Mouse (Mus musculus) lung, embryonic 16.5 days (tissue): Measurements from ENCODE around the gene Tppp3. TPM values are rescaled to one million over a fixed set of nuclear protein-coding genes. Genes with fewer than 3 reads are reported as not detected.

Source experiments
- ATAC-seq: fragments of 200-750 bp; cut with Nextera tagmentation; 2 replicates; pipeline ENCODE4 v1.8.0; 2017; ENCODE audit warnings: low read depth, mild to moderate bottlenecking, moderate library complexity
- H3K27ac ChIP-seq: fragments of 300-500 bp; sonication (generic); 2 replicates; pipeline ENCODE4 v1.5.1; 2014; ENCODE audit warnings: mild to moderate bottlenecking, control low read depth, low read length
- H3K27me3 ChIP-seq: fragments of 300-500 bp; sonication (generic); 2 replicates; pipeline ENCODE4 v1.6.1; 2014; ENCODE audit warnings: low read depth, low read length, mixed read lengths; ENCODE audit not compliant: control insufficient read depth, insufficient read depth
- H3K36me3 ChIP-seq: fragments of 300-500 bp; sonication (generic); 2 replicates; pipeline ENCODE4 v1.6.1; 2014; ENCODE audit warnings: low read length; ENCODE audit not compliant: control insufficient read depth, insufficient read depth
- H3K4me1 ChIP-seq: fragments of 300-500 bp; sonication (generic); replicated peaks from 2 replicates; pipeline ENCODE4 v1.6.1; 2014; ENCODE audit warnings: low read length, mixed read lengths; ENCODE audit not compliant: control insufficient read depth, insufficient read depth
- H3K4me2 ChIP-seq: fragments of 300-500 bp; sonication (generic); 2 replicates; pipeline ENCODE4 v1.6.1; 2014; ENCODE audit warnings: low read depth, low read length, control low read depth
- H3K4me3 ChIP-seq: fragments of 300-500 bp; sonication (generic); 2 replicates; pipeline ENCODE4 v1.5.1; 2014; ENCODE audit warnings: mild to moderate bottlenecking, low read length, control low read depth
- H3K9ac ChIP-seq: fragments of 300-500 bp; sonication (generic); 2 replicates; pipeline ENCODE4 v1.6.1; 2014; ENCODE audit warnings: low read length, control low read depth
- H3K9me3 ChIP-seq: fragments of 300-500 bp; sonication (generic); 2 replicates; pipeline ENCODE4 v1.6.1; 2016; ENCODE audit warnings: low read length; ENCODE audit not compliant: control insufficient read depth
- WGBS: fragments of 180-500 bp; shearing (Covaris S2); extraction: QIAGEN DNeasy Blood & Tissue Kit; methylation state at CpG from one replicate; pipeline ENCODE4 v1.1.7; 2014; 5-methylcytosine and 5-hydroxymethylcytosine counted together
- polyA plus RNA-seq: library from polyadenylated mRNA; unstranded; fragments of >200 nt; fragmentation: Nextera tagmentation; extraction: Ambion mirVana; gene quantifications from 2 replicates; pipeline ENCODE4 v1.2.1, GENCODE M21; 2015

Gene Tppp3
- polyA plus RNA-seq, 1 experiment from 2014 or later, result 83.3 TPM

- no peak overlapping the region for H3K4me2 ChIP-seq
- H3K9ac ChIP-seq, result no peak overlapping the region
- H3K27ac ChIP-seq, result no peak overlapping the region; the same call in 1 of the 2 replicates
- no peak overlapping the region for H3K4me3 ChIP-seq
- peaks cover 5% of the 10 kb centered on the region; the same call in 1 of the 2 replicates for H3K4me1 ChIP-seq
- no peaks in the 10 kb centered on the region for H3K9me3 ChIP-seq
- WGBS, result 18% methylated on average over 2 of the region's 2 CpGs
- no peaks in the 10 kb centered on the region for H3K27me3 ChIP-seq
- no peak for ATAC-seq
- H3K36me3 ChIP-seq, result no peaks in the 10 kb centered on the region; the same call in 1 of the 2 replicates
Measured at GRCm38 (mm10) chr8:105481013-105481412, 9.7 kb upstream of the Tppp3 start.

DNA sequence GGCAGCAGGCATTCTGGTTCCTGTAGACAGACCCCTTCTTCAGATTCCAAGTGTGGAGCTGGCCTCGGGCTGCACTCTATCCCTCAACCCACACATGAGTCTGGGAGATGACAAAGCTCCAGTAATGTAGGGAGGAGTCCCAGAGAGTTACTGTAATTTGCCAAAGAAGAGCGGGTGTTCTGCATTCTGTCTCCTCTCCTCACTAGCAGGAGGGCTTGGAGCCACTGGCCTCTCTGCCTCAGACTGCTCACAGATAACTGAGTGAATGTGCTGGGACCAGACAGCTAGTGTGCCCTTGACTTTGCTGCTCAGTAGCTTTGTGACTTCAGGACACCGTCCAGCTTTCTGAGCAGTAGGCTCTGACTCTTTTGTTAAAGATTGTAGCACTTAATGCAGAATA, 6.5 kb upstream of the Tppp3 start:
- WGBS, result 69% methylated on average over 3 of the region's 3 CpGs
- Histone ChIP-seq H3K27ac (no peak overlapping the region), H3K27me3 (no peaks in the 10 kb centered on the region), H3K4me2 (no peak overlapping the region), H3K9ac (no peak overlapping the region), H3K4me1 (peaks cover 29% of the 10 kb centered on the region), H3K9me3 (no peaks in the 10 kb centered on the region), H3K36me3 (peaks cover 6% of the 10 kb centered on the region), H3K4me3 (no peak overlapping the region)
- no peak for ATAC-seq

DNA sequence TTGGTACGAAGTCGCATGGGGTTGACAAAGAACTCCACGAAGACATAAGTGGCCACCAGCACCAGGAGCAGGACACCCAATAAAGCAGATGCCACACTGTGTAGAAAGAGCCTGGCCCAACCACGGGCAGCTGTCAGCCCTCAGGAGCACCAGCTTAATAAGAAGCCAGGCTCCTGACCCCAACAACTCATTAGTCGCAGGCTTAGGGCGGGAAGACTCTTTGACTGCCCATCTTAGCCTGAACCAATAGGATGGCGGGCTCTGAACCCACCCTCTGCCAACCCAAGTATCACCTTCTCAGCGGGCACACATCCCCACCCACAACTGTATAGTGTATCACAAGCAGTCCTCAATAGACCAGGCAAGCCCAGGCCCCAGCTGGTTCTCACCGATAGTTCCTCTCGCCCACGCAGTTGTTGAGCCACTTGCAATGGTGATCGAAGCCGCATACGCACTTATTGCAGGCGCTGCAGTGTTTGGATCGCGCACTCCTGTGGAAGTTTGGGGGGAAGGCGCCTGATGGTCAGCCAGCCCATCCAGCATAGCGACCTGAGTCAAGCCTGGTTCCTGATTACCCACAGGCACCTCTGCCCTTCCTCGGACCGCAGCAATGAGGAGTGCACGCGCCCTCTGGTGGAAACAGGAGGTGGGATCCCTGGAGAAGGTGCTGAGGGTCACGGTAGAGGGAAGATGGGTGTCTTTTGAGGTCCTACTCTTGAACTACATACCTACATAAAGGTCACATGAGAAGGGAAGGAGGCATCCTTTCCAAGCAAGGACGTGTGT, 5.5 kb upstream of the Tppp3 start:
- no peaks in the 10 kb centered on the region; the same call in 1 of the 2 replicates for H3K27me3 ChIP-seq
- H3K36me3 ChIP-seq, result peaks cover 9% of the 10 kb centered on the region
- H3K4me2 ChIP-seq, result no peak overlapping the region
- H3K9me3 ChIP-seq, result no peaks in the 10 kb centered on the region
- peak; percentile 11; the same call in 1 of the 2 replicates for ATAC-seq
- no peak overlapping the region for H3K4me3 ChIP-seq
- no peak overlapping the region for H3K9ac ChIP-seq
- H3K27ac ChIP-seq, result no peak overlapping the region
- peaks cover 31% of the 10 kb centered on the region for H3K4me1 ChIP-seq
- 42% methylated on average over 25 of the region's 25 CpGs for WGBS

- H3K27ac ChIP-seq, result no peak overlapping the region
- H3K36me3 ChIP-seq, result peaks cover 9% of the 10 kb centered on the region
- H3K4me3 ChIP-seq, result no peak overlapping the region
- no peaks in the 10 kb centered on the region; the same call in 1 of the 2 replicates for H3K27me3 ChIP-seq
- no peak overlapping the region for H3K9ac ChIP-seq
- ATAC-seq, result no peak
- H3K9me3 ChIP-seq, result no peaks in the 10 kb centered on the region
- whole genome bisulfite sequencing, result 94% methylated on average over 7 of the region's 7 CpGs
- H3K4me1 ChIP-seq, result peaks cover 32% of the 10 kb centered on the region
- no peak overlapping the region for H3K4me2 ChIP-seq
Measured at GRCm38 (mm10) chr8:105476161-105476560, 4.8 kb upstream of the Tppp3 start.

DNA sequence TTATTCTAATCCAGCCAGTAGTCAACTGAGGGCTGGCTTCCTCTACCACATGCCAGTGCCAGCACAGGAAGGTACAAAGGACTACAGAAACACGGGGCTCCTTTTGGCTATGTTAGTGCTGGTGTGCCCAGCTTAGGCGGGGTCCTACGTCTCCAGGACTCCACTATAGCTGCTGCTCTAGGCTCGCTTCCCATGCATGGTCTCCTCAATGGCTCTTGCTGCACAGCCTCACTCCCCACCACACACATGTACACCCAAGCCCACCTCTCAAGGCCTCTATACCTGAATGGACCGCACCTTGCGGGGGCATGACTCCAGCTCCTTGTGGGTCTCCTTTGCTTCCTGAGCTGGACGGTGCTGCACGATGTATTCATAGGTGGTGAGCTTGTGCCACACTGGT, 4.4 kb upstream of the Tppp3 start:
- no peak for ATAC-seq
- peaks cover 9% of the 10 kb centered on the region for H3K36me3 ChIP-seq
- no peak overlapping the region for H3K4me2 ChIP-seq
- H3K27me3 ChIP-seq, result no peaks in the 10 kb centered on the region; the same call in 1 of the 2 replicates
- peaks cover 32% of the 10 kb centered on the region for H3K4me1 ChIP-seq
- H3K27ac ChIP-seq, result no peak overlapping the region
- WGBS, result 92% methylated on average over 8 of the region's 8 CpGs
- no peaks in the 10 kb centered on the region for H3K9me3 ChIP-seq
- H3K4me3 ChIP-seq, result no peak overlapping the region
- no peak overlapping the region for H3K9ac ChIP-seq

- Histone ChIP-seq H3K4me3 (no peak overlapping the region), H3K4me1 (peaks cover 37% of the 10 kb centered on the region), H3K9ac (peak overlapping the region; percentile 52; the same call in 1 of the 2 replicates), H3K36me3 (peaks cover 9% of the 10 kb centered on the region), H3K27ac (peak overlapping the region; percentile 75), H3K9me3 (no peaks in the 10 kb centered on the region), H3K4me2 (no peak overlapping the region), H3K27me3 (no peaks in the 10 kb centered on the region; the same call in 1 of the 2 replicates)
- no peak for ATAC-seq
- 68% methylated on average over 4 of the region's 4 CpGs for WGBS
Measured at GRCm38 (mm10) chr8:105475254-105475653, 3.9 kb upstream of the Tppp3 start.

GRCm38 (mm10) chr8:105474680-105475079, 3.4 kb upstream of the Tppp3 start:
- Histone ChIP-seq H3K4me2 (0 out of 2 replicates have a peak overlapping the region, but pooled peaks have one; percentile 17), H3K4me1 (peaks cover 43% of the 10 kb centered on the region), H3K27ac (peak overlapping the region; percentile 75)

DNA sequence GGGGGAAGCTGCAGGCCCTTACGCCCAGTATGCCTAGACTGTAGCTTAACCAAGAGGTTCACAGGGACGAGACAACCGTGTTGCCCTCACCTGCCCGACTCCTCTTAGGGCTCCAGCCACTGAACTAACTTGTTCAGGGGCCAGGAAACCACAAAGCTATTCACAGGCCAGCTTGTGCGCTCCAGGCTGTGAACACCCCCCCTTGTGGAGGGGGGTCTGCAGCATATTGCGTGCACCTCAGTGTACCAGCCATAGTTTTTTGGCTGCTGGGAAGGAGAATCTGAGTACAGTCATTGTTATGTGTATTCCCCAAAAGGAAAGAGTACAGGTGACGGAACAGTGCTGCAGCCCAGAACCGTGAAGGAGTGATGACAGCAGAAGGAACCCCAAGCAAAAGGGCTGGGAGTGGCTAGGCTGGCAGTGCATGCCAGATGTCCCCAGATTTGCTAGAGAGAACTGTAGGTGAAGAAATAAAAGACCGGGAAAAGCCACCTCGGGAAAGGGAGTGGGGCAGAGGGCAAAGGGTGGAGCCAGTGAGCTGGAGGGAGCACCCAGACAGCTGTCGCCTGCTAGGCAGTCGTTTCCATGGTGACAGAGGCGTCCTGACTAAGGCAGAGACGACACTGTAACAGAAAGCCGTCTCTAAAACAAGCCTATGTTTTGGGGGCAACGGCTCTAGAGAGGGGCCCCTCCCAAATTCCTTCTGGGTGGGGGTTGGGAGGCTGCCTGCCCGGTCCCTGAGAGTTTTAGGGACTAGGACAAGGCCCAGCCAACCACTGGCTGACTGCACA, 2.7 kb upstream of the Tppp3 start:
- Histone ChIP-seq H3K9me3 (no peaks in the 10 kb centered on the region), H3K27ac (peak overlapping the region; percentile 75), H3K9ac (peak overlapping the region; percentile 52), H3K4me1 (peaks cover 49% of the 10 kb centered on the region), H3K4me2 (peak overlapping the region; percentile 17; the same call in 1 of the 2 replicates), H3K27me3 (no peaks in the 10 kb centered on the region; the same call in 1 of the 2 replicates), H3K4me3 (no peak overlapping the region), H3K36me3 (peaks cover 9% of the 10 kb centered on the region)
- 31% methylated on average over 17 of the region's 17 CpGs for WGBS
- peak; percentile 23; the same call in 1 of the 2 replicates for ATAC-seq

More at GRCm38 (mm10) chr8:105474680-105475079, 3.4 kb upstream of the Tppp3 start:
- no peak for ATAC-seq
- peaks cover 9% of the 10 kb centered on the region for H3K36me3 ChIP-seq
- H3K9me3 ChIP-seq, result no peaks in the 10 kb centered on the region
- no peaks in the 10 kb centered on the region; the same call in 1 of the 2 replicates for H3K27me3 ChIP-seq
- H3K4me3 ChIP-seq, result no peak overlapping the region
- WGBS, result 25% methylated on average over 5 of the region's 5 CpGs
- peak overlapping the region; percentile 52 for H3K9ac ChIP-seq

- H3K27me3 ChIP-seq, result no peaks in the 10 kb centered on the region; the same call in 1 of the 2 replicates
- H3K9me3 ChIP-seq, result no peaks in the 10 kb centered on the region
- peaks cover 9% of the 10 kb centered on the region for H3K36me3 ChIP-seq
- H3K27ac ChIP-seq, result no peak overlapping the region
- WGBS, result 81% methylated on average over 9 of the region's 9 CpGs
- no peak overlapping the region for H3K4me2 ChIP-seq
- H3K4me3 ChIP-seq, result no peak overlapping the region
- no peak for ATAC-seq
- H3K4me1 ChIP-seq, result peaks cover 51% of the 10 kb centered on the region
- no peak overlapping the region for H3K9ac ChIP-seq
Measured at GRCm38 (mm10) chr8:105472983-105473382, 1.7 kb upstream of the Tppp3 start.
